Mouse (Mus musculus) erythroblast, embryonic 14.5 days (primary cell): Measurements from ENCODE around the gene Emc1. TPM values are rescaled to one million over a fixed set of nuclear protein-coding genes. Genes with fewer than 3 reads are reported as not detected.
A peak's percentile ranks its signal among the peaks of the same experiment; 100 is the strongest.
"Not testable (repeated sequence)": the region's sequence is repeated elsewhere in the genome, so short reads cannot be mapped to it uniquely, and the experiment has no call there.

Source experiments
- H3K27me3 ChIP-seq: 2 replicates; pipeline ENCODE4 v1.6.1; 2012; ENCODE audit warnings: inconsistent platforms; ENCODE audit not compliant: control insufficient read depth
- H3K36me3 ChIP-seq: 2 replicates; pipeline ENCODE4 v1.6.1; 2012; ENCODE audit warnings: mild to moderate bottlenecking, inconsistent platforms; ENCODE audit not compliant: control insufficient read depth
- H3K4me1 ChIP-seq: 2 replicates; pipeline ENCODE4 v1.6.1; 2012; ENCODE audit warnings: inconsistent platforms; ENCODE audit not compliant: control insufficient read depth
- H3K4me3 ChIP-seq: replicated peaks from 2 replicates; pipeline ENCODE3; 2012; ENCODE audit warnings: moderate library complexity, mild to moderate bottlenecking, inconsistent platforms
- H3K9me3 ChIP-seq: 2 replicates; pipeline ENCODE4 v1.6.1; 2012; ENCODE audit warnings: low read length, inconsistent platforms, mixed read lengths; ENCODE audit not compliant: control insufficient read depth
- GATA1 ChIP-seq: IDR thresholded peaks from 2 replicates; pipeline ENCODE4 v1.6.1; 2012; ENCODE audit warnings: low read length, inconsistent platforms, mixed read lengths
- TAL1 ChIP-seq: IDR thresholded peaks from 3 replicates; pipeline ENCODE4 v1.6.1; 2012; ENCODE audit warnings: low read length, inconsistent platforms, mixed read lengths
- polyA plus RNA-seq: library from polyadenylated mRNA; stranded (reverse); fragments of >175 nt; gene quantifications from 2 replicates; pipeline ENCODE4 v1.2.3, GENCODE M21; 2012

Emc1 gene
- polyA plus RNA-seq, 1 experiment, result 0.37 TPM

- Histone ChIP-seq H3K27me3 (no peaks in the 10 kb centered on the region), H3K4me3 (peak overlapping the region; percentile 96), H3K36me3 (peaks cover 56% of the 10 kb centered on the region), H3K9me3 (no peaks in the 10 kb centered on the region), H3K4me1 (peaks cover 48% of the 10 kb centered on the region)
- no peak for TF ChIP-seq GATA1
- TF ChIP-seq TAL1, result no peak
Measured at GRCm38 (mm10) chr4:139380207-139380748, 27.9 kb downstream of the Emc1 start.

DNA sequence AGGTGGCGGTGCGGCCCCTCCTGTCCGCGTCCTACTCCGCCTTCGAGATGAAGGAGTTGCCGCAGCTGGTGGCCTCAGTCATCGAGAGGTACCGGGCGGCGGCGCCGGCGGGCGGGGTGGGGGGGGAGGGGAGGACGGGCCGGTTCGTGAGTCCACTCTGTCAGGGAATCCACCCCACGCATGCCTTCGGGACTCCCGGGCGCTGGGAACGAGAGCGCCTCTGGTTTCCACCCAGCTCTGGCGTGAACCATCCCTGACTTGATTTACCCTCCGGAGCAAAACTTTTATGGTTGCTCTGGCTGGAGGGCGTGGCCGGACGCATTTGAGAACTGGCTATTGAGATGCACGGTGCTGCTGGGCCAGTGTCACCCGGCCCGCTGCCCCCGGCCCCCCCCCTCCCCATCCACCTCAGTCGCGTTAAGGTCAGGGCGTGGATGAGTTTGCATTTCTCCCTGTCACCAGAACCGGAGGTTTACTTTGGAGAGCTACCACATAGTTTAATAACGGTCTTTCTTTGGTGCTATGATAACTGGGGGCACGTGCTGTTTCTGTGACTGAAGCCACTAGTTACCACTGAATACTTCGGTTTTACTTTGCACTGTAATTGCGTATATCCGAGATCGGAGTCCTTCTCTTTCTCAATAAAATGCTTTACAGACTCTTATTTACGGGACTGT is 28.5 kb downstream of the Emc1 start:
- TF ChIP-seq GATA1, result no peak
- no peak for TF ChIP-seq TAL1
- Histone ChIP-seq H3K27me3 (no peaks in the 10 kb centered on the region), H3K4me1 (peaks cover 49% of the 10 kb centered on the region), H3K9me3 (no peaks in the 10 kb centered on the region), H3K4me3 (peak overlapping the region; percentile 96), H3K36me3 (peaks cover 56% of the 10 kb centered on the region)

- Histone ChIP-seq H3K9me3 (no peaks in the 10 kb centered on the region), H3K4me3 (peak overlapping the region; percentile 96), H3K36me3 (peaks cover 51% of the 10 kb centered on the region), H3K27me3 (no peaks in the 10 kb centered on the region), H3K4me1 (peaks cover 51% of the 10 kb centered on the region)
- TF ChIP-seq GATA1 (no peak), TAL1 (no peak)
Measured at GRCm38 (mm10) chr4:139381452-139381845, 29.1 kb downstream of the Emc1 start.

DNA sequence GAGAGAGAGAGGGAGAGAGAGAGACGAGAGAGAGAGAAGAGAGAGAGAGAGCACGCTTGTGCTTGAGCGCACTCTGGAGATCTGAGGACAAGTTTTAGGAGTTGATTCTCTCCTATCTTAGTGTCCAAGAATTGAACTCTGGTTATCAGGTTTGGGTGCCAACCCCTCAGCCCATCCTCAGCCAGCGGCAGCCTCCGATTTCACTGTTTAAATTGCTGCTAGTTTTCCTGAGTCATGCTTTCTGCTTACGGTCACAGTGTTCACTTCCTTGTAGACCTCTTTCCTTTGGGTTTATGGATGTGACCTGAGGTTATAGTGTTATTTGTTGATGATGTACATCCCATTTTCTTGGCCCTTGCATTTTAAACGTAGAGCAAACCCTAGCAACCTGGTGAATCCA is 29.8 kb downstream of the Emc1 start:
- Histone ChIP-seq H3K27me3 (no peaks in the 10 kb centered on the region), H3K9me3 (no peaks in the 10 kb centered on the region), H3K4me3 (peak overlapping the region; percentile 96), H3K36me3 (peaks cover 48% of the 10 kb centered on the region), H3K4me1 (peaks cover 59% of the 10 kb centered on the region)
- TF ChIP-seq GATA1 (no peak), TAL1 (no peak)

GRCm38 (mm10) chr4:139385841-139386240 is 33.5 kb downstream of the Emc1 start:
- H3K9me3 ChIP-seq, H3K4me3 ChIP-seq, H3K27me3 ChIP-seq: not testable (repeated sequence)
- Histone ChIP-seq H3K4me1 (peaks cover 47% of the 10 kb centered on the region), H3K36me3 (peaks cover 67% of the 10 kb centered on the region)

- Histone ChIP-seq H3K9me3 (no peaks in the 10 kb centered on the region), H3K4me3 (no peak overlapping the region), H3K4me1 (peaks cover 41% of the 10 kb centered on the region), H3K27me3 (no peaks in the 10 kb centered on the region), H3K36me3 (peaks cover 78% of the 10 kb centered on the region)
- TF ChIP-seq GATA1, result no peak
- no peak for TF ChIP-seq TAL1
Measured at GRCm38 (mm10) chr4:139386869-139387319, 34.5 kb downstream of the Emc1 start.

DNA sequence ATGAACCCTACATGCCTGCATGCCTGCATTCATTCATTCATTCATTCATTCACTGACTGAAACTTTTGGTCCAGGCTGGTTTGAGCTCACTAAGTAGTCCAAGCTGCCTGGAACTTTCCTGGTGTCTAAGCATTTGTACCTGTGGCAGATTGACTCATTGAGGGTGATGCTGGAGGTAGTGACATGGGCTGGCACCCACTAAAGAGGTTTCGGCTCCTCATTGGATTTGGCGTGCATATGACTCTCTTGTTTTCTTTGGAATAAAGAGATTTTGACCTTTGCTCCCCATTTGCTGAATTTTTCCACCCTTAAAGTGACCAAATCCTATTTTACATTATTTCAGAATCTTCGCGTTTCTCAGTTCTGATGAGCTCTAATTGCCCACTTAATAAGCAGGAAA is 37.2 kb downstream of the Emc1 start:
- H3K9me3 ChIP-seq, result no peaks in the 10 kb centered on the region
- H3K36me3 ChIP-seq, result peaks cover 87% of the 10 kb centered on the region
- no peak overlapping the region for H3K4me3 ChIP-seq
- no peaks in the 10 kb centered on the region for H3K27me3 ChIP-seq
- H3K4me1 ChIP-seq, result peaks cover 17% of the 10 kb centered on the region
- TF ChIP-seq GATA1, result no peak
- TF ChIP-seq TAL1, result no peak

DNA sequence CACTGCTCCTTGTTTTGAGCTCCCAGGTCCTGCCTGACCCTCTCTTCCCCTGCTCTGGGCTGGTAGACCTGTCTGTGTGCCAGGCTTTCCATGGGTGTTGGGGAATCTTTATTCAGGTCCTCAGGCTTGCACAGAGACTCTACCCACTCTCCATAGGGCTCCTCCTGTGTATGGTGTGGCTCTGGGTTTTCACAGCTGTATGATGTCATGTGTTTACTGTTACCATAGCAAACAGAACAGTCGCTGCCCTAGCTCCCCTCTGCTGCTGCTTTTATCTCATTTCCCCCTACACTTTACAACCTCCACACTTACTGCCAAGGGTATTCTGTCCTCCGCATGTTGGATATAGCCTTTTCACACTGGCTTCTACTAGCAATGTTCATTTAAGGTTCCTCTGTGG is 43.0 kb downstream of the Emc1 start:
- TF ChIP-seq GATA1 (no peak), TAL1 (no peak)
- Histone ChIP-seq H3K27me3 (no peaks in the 10 kb centered on the region), H3K4me3 (no peak overlapping the region), H3K9me3 (no peaks in the 10 kb centered on the region), H3K4me1 (no peaks in the 10 kb centered on the region), H3K36me3 (peaks cover 97% of the 10 kb centered on the region)

- no peaks in the 10 kb centered on the region for H3K4me1 ChIP-seq
- H3K36me3 ChIP-seq, result peaks cover 98% of the 10 kb centered on the region
- no peaks in the 10 kb centered on the region for H3K27me3 ChIP-seq
- no peaks in the 10 kb centered on the region for H3K9me3 ChIP-seq
- no peak overlapping the region for H3K4me3 ChIP-seq
- TF ChIP-seq TAL1 (no peak), GATA1 (no peak)
Measured at GRCm38 (mm10) chr4:139400487-139400886, 48.1 kb downstream of the Emc1 start.
